Mouse (Mus musculus): ENCODE data around the gene Rdh8.

DNA sequence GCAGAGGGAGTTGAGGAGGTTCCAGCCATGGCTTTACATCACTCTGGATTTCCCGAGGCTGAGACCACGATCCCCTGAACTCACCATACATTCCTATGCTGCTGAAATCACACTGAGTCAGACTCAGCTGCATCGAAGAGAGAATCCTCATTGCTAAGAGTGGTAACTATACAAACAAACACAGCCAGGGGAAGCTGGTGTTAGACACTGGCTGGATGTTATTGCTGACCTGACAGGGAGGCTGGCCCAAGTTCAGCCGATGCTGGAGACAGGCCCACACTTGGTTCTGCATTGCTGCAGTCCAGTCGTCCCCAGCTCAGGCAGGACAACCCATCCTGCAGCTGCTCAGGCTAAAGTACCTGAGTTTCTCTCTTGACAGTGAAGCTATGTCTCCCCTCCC, 7.5 kb downstream of the Rdh8 start:
- TF ChIP-seq CTCF (IDR thresholded peaks at IDR 0.05; ENCODE audit: insufficient read depth, low read depth, low read length) (no peak), POLR2A (IDR thresholded peaks at IDR 0.05; ENCODE audit: insufficient read depth, low read depth, low read length) (no peak)
